Mouse (Mus musculus) small intestine, adult 2 months (tissue): ENCODE data around the gene Efhc1. TPM values are rescaled to one million over a fixed set of nuclear protein-coding genes. Genes with fewer than 3 reads are reported as not detected.

ENCODE experiments used
- H3K27ac ChIP-seq: fragments of 200-500 bp; 2 replicates; pipeline ENCODE4 v1.5.1; 2012; ENCODE audit warnings: low read depth, low read length, control low read depth, inconsistent platforms; ENCODE audit not compliant: insufficient read depth
- H3K27me3 ChIP-seq: fragments of 200-500 bp; 2 replicates; pipeline ENCODE4 v1.6.1; 2012; ENCODE audit warnings: mild to moderate bottlenecking, moderate library complexity, low read length, inconsistent platforms; ENCODE audit not compliant: control insufficient read depth, insufficient read depth
- H3K36me3 ChIP-seq: fragments of 200-500 bp; 2 replicates; pipeline ENCODE4 v1.6.1; 2012; ENCODE audit warnings: mild to moderate bottlenecking, low read length, control low read depth, inconsistent platforms; ENCODE audit not compliant: control insufficient read depth, insufficient read depth
- H3K4me1 ChIP-seq: fragments of 200-500 bp; 2 replicates; pipeline ENCODE4 v1.6.1; 2012; ENCODE audit warnings: low read length, inconsistent platforms, mixed read lengths; ENCODE audit not compliant: control insufficient read depth, insufficient read depth, insufficient read length
- H3K4me3 ChIP-seq: fragments of 200-500 bp; 2 replicates; pipeline ENCODE4 v1.5.1; 2012; ENCODE audit warnings: low read depth, mild to moderate bottlenecking, control low read depth, inconsistent platforms, low read length, moderate library complexity
- CTCF ChIP-seq: fragments of 200-500 bp; IDR thresholded peaks from 2 replicates; pipeline ENCODE4 v1.5.1; 2012; ENCODE audit warnings: low read depth, mild to moderate bottlenecking, control low read depth, inconsistent platforms, low read length, moderate library complexity, mixed read lengths; ENCODE audit not compliant: insufficient replicate concordance, insufficient read length; ENCODE audit errors: extremely low read depth
- POLR2A ChIP-seq: fragments of 200-500 bp; IDR thresholded peaks from 2 replicates; pipeline ENCODE4 v1.6.1; 2012; ENCODE audit warnings: low read depth, mild to moderate bottlenecking, control low read depth, inconsistent platforms, low read length, moderate library complexity
- WGBS: fragments of 180-500 bp; shearing (Covaris S2); methylation state at CpG from one replicate; pipeline ENCODE4 v1.1.7; 2018; 5-methylcytosine and 5-hydroxymethylcytosine counted together
- polyA plus RNA-seq: library from polyadenylated mRNA; depleted of rRNA; stranded (reverse); fragments of >200 nt; gene quantifications from 2 replicates; pipeline ENCODE4 v1.2.3, GENCODE M21; 2012

Gene Efhc1
- polyA plus RNA-seq, 1 experiment: 0.32 TPM

DNA sequence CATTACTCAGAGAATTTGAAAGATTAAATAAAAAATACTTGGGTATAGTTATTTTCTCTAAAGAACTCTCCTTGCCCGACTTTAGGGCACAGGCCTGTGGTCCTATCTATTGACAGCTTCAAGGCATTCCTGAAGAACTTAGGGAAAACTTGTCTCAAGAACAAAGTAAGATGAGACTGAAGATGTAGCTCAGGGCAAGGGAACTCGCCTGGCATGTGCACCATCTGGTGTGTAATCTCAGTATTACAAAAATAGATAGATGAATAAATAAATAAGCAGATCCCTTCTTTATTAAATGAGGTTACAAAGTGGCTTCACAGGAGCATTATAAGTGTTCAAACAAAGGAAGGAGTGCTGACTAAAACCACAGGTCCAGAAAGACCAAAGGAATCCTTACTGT, 32.7 kb downstream of the Efhc1 start:
- no peak overlapping the region for H3K27ac ChIP-seq
- 60% methylated on average over 2 of the region's 2 CpGs for WGBS
- H3K36me3 ChIP-seq: no peaks in the 10 kb centered on the region
- TF ChIP-seq CTCF (no peak), POLR2A (no peak)
- no peaks in the 10 kb centered on the region for H3K4me1 ChIP-seq
- no peaks in the 10 kb centered on the region; the same call in 1 of the 2 replicates for H3K27me3 ChIP-seq
- no peak overlapping the region for H3K4me3 ChIP-seq

DNA sequence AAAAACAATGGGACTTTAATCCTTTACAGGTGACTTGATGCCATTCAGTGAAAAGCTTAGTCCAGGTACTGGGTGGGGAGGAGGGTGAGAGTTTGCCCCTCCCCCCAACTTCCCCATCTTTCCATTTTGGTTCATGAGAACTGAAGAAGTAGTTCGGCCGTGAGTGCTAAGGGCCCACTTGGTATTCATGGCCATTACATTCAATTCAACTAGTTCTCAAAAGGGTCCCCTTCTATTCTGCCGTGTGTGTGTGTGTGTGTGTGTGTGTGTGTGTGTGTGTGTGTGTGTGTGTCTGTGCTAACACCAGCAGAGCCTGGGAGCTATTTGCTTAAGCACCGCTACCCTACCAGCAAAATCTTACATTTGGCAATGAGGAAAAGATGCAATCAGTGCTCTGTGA, 33.2 kb downstream of the Efhc1 start:
- Histone ChIP-seq H3K4me1 (no peaks in the 10 kb centered on the region), H3K27me3 (no peaks in the 10 kb centered on the region; the same call in 1 of the 2 replicates), H3K36me3 (no peaks in the 10 kb centered on the region), H3K4me3 (no peak overlapping the region), H3K27ac (no peak overlapping the region)
- TF ChIP-seq CTCF: no peak
- no peak for TF ChIP-seq POLR2A
- WGBS: 54% methylated on average over 4 of the region's 4 CpGs

DNA sequence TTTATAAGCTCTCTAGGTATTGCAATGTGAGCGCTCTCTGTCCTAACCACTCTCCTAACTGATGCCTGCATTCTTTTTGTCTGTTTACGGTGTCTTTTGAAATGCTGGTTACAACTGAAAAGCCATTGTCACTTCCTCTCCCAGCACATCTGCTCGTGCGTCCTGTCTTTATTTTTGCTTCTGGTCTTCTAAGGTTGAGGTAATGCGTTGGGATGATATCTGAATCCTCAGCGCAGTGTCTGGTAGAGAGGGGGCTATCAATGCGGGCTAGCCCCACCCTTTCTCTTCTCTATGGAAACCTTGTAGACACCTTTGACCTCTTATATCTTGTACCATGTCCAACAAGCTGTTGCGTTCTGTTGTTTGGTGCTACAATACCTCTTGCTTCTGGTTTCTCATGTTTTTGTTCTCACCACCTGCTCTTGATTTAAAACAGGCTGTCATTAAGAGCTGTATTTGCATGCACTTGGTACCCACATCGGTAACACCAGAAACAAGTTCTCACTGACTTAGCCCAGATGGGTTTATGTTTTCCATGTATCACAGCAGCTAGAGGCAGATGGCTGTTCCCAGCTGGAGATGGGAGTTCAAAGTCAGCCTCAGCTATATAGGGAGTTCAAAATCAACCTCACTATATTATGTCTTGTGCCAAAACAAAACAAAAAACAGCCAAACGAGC, 35.1 kb downstream of the Efhc1 start:
- H3K4me3 ChIP-seq: no peak overlapping the region
- peak overlapping the region; percentile 53 for H3K27ac ChIP-seq
- TF ChIP-seq CTCF (no peak), POLR2A (no peak)
- 61% methylated on average over 10 of the region's 10 CpGs for WGBS
- no peaks in the 10 kb centered on the region for H3K36me3 ChIP-seq
- H3K4me1 ChIP-seq: no peaks in the 10 kb centered on the region
- H3K27me3 ChIP-seq: no peaks in the 10 kb centered on the region

DNA sequence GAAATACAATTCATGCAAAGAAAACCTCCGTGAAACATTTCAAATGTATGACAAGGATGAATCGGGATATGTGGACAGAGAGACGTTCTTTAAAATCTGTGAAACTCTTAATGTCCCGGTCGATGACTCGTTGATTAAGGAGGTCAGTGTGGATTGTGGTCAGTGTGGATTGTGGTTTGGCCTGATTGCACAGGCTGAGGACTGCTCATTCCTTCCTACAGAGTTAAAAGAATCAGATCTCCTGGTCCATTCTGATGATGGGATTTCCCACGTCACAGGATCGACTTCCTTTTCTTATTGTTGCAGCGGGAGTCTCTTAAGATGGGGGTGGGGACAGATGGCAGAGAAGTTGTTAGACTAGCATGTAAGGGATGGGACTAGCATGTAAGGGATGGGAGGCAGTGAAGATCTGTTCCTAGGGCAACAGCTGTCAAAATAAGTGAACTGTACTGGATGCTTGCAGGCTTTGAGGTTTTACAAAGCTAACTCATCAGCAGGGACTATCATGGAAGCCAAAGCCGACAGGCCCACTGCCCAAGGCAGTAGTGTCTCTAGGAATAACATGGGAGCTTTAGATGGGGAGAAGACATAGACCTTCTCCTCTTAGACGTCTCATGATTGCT, 38.1 kb downstream of the Efhc1 start:
- no peaks in the 10 kb centered on the region for H3K27me3 ChIP-seq
- WGBS: 74% methylated on average over 11 of the region's 11 CpGs

DNA sequence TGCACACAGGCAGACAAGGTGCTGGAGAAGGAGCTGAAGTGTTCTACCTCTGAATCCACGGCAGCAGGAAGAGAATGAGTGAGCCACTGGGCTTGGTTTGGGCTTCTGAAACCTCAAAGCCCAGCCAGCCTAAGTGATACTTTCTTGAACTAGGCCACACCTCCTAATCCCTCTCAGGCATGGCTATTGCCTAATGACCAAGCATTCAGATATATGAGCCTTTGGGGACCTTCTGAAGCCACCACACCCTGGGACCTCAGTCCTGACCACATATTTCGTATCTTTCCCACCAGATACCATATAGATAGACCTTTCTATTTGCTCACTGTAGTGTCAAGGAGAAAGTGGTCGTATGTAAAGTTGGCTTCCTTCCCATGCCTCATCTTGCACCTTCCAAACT, 42.3 kb downstream of the Efhc1 start:
- TF ChIP-seq CTCF (no peak), POLR2A (no peak)
- WGBS: 56% methylated on average over 3 of the region's 3 CpGs
- no peaks in the 10 kb centered on the region for H3K36me3 ChIP-seq
- no peaks in the 10 kb centered on the region for H3K27me3 ChIP-seq
- H3K4me3 ChIP-seq: no peak overlapping the region
- no peak overlapping the region for H3K27ac ChIP-seq
- peaks cover 6% of the 10 kb centered on the region; the same call in 1 of the 2 replicates for H3K4me1 ChIP-seq

More for the DNA sequence above, 38.1 kb downstream of the Efhc1 start:
- Histone ChIP-seq H3K4me3 (no peak overlapping the region), H3K4me1 (no peaks in the 10 kb centered on the region), H3K27ac (no peak overlapping the region), H3K36me3 (no peaks in the 10 kb centered on the region)
- no peak for TF ChIP-seq POLR2A
- no peak for TF ChIP-seq CTCF

DNA sequence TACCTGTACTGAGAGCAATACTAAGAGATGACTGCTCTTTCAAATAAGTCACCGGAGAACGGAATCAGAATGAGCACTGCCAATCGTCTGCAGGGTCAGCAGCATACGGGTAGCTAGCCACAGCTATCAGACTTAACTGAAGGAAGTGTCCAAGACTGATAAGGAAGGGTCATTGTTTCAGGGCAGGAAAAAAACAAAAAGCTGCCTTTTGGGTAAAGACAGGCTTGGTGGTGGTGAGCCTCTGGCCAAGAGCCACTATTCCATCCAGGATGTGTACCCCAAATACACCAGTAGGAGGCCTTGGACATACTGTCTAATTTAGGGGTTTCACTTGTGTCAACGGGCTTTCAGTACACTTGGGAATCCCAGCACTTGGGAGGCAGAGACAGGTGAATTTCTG, 42.9 kb downstream of the Efhc1 start:
- peaks cover 6% of the 10 kb centered on the region; the same call in 1 of the 2 replicates for H3K4me1 ChIP-seq
- no peak overlapping the region for H3K27ac ChIP-seq
- TF ChIP-seq POLR2A: no peak
- no peak for TF ChIP-seq CTCF
- WGBS: 73% methylated on average over 5 of the region's 5 CpGs
- H3K36me3 ChIP-seq: no peaks in the 10 kb centered on the region
- H3K27me3 ChIP-seq: no peaks in the 10 kb centered on the region
- H3K4me3 ChIP-seq: no peak overlapping the region

DNA sequence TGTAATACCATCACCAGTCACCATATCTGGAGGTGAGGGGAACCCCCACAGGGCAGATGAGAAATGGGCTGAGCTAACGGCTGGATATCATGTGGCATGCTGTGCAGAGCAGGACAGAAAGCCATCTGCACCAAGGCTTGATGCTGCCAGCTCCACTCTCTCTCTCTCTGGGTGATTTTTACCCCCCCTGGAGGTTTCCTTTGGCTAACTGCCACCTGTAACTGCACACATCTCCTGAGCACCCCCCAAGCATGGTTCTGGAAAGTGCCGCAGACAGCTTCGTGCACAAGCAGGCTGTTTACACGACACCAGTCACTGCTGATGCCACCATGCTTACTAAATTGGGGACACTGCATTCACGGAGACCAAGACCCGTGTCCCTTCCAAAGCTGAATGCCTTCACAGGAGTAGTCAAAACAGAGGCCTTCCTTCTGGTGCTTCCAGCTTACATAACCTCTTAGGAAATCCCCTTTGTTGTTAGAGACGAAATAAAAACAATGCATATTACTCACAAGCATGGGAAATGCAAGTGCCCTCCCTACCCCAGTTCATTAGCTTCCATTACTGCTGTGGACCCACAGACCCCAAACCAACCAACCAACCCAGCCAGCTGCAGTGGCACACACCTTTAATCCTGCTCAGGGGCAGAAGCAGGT, 44.0 kb downstream of the Efhc1 start:
- H3K36me3 ChIP-seq: peaks cover under 1% of the 10 kb centered on the region; the same call in 1 of the 2 replicates
- H3K4me3 ChIP-seq: no peak overlapping the region
- 54% methylated on average over 7 of the region's 7 CpGs for WGBS
- H3K27me3 ChIP-seq: no peaks in the 10 kb centered on the region
- peak overlapping the region; percentile 50 for H3K27ac ChIP-seq
- TF ChIP-seq CTCF: no peak
- peaks cover 6% of the 10 kb centered on the region; the same call in 1 of the 2 replicates for H3K4me1 ChIP-seq
